Mouse (Mus musculus) hindbrain, embryonic 14.5 days (tissue): ENCODE measurements around the gene Abca12. TPM values are rescaled to one million over a fixed set of nuclear protein-coding genes. Genes with fewer than 3 reads are reported as not detected.

Experiments
- ATAC-seq: fragments of 200-750 bp; cut with Nextera tagmentation; 2 replicates; pipeline ENCODE4 v1.8.0; 2017; ENCODE audit warnings: moderate number of reproducible peaks, mild to moderate bottlenecking, moderate TSS enrichment, moderate library complexity; ENCODE audit not compliant: low FRiP score
- DNase-seq: peaks from one replicate; pipeline ENCODE4 v3.0.0-alpha.2; 2015; ENCODE audit warnings: low spot score
- H3K27ac ChIP-seq: fragments of 300-500 bp; sonication (generic); 2 replicates; pipeline ENCODE4 v1.5.1; 2014; ENCODE audit warnings: mild to moderate bottlenecking, moderate library complexity
- H3K27me3 ChIP-seq: fragments of 300-500 bp; sonication (generic); 2 replicates; pipeline ENCODE4 v1.6.1; 2014; ENCODE audit warnings: mild to moderate bottlenecking, low read length, mixed read lengths; ENCODE audit not compliant: control insufficient read depth, insufficient read depth
- H3K36me3 ChIP-seq: fragments of 300-500 bp; sonication (generic); replicated peaks from 2 replicates; pipeline ENCODE4 v1.6.1; 2014; ENCODE audit not compliant: control insufficient read depth, insufficient read depth
- H3K4me1 ChIP-seq: fragments of 300-500 bp; sonication (generic); replicated peaks from 2 replicates; pipeline ENCODE4 v1.6.1; 2014; ENCODE audit warnings: antibody characterized with exemption, low read length, mixed read lengths; ENCODE audit not compliant: control insufficient read depth, insufficient read depth
- H3K4me2 ChIP-seq: fragments of 300-500 bp; sonication (generic); replicated peaks from 2 replicates; pipeline ENCODE4 v1.6.1; 2014; ENCODE audit warnings: mild to moderate bottlenecking, moderate library complexity
- H3K4me3 ChIP-seq: fragments of 300-500 bp; sonication (generic); replicated peaks from 2 replicates; pipeline ENCODE4 v1.5.1; 2014; ENCODE audit warnings: mild to moderate bottlenecking, low read length
- H3K9ac ChIP-seq: fragments of 300-500 bp; sonication (generic); 2 replicates; pipeline ENCODE4 v1.6.1; 2014
- H3K9me3 ChIP-seq: fragments of 300-500 bp; sonication (generic); 2 replicates; pipeline ENCODE4 v1.6.1; 2016; ENCODE audit warnings: low read length; ENCODE audit not compliant: control insufficient read depth
- WGBS: fragments of 180-500 bp; shearing (Covaris S2); extraction: QIAGEN DNeasy Blood & Tissue Kit; methylation state at CpG from one replicate; pipeline ENCODE4 v1.1.7; 2014; 5-methylcytosine and 5-hydroxymethylcytosine counted together
- polyA plus RNA-seq: library from polyadenylated mRNA; unstranded; fragments of >200 nt; fragmentation: Nextera tagmentation; extraction: Ambion mirVana; gene quantifications from 2 replicates; pipeline ENCODE4 v1.2.1, GENCODE M21; 2014

The Abca12 gene
- 0.04 and 0.08 TPM in 2 replicates for polyA plus RNA-seq

GRCm38 (mm10) chr1:71414810-71415209, at the start of gene Abca12:
Abca12 (minus strand) TSS chr1:71414910.
- Histone ChIP-seq H3K4me1 (no peaks in the 10 kb centered on the region), H3K9ac (no peak within 1 kb of the TSS), H3K4me3 (no peak within 1 kb of the TSS), H3K27me3 (no peaks in the 10 kb centered on the region), H3K9me3 (no peaks in the 10 kb centered on the region), H3K36me3 (no peaks in the 10 kb centered on the region), H3K27ac (no peak within 1 kb of the TSS), H3K4me2 (no peak within 1 kb of the TSS)
- 94% methylated on average over 7 of the region's 7 CpGs for WGBS
- ATAC-seq (no peak), DNase-seq (no peak)

DNA sequence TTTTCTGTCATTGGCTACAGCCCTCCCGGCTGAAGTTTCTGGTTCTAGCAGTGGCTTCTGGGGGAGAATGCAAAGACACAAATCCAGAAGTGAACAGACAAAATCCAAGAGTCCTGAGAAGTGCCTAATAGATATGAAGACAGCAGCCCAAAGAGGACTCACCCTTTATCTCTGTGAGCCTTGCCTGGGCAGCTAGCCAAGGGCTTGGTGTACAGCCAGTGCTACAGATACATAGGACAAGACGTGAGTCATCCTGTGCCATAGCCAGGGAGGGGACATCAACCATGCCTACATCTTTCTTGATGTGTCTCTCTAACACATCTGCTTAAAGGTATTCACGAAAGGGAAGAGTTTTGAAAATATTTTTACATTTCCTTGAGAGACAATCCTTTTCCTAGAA, 43.3 kb upstream of the Abca12 start:
- DNase-seq, result no peak
- H3K27me3 ChIP-seq, result no peaks in the 10 kb centered on the region

DNA sequence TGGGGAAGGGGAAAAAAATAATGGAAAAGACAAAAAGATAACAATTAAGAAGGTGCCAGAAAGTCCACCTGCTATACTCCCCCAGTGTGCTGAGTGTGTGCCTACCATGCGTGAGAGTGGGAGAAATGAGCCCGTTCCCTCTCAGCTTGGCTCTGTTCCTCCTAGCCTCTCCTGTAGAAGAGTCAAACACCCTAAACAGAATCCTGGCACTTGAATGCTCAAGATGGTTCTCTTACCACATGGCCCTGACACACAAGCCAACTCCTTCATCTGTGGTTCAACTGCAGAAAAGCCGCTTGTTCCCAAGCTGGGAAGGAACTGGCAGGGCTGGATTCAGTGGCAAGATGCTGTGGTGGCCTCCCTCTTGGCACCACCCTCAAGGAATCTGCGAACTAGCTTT, 32.7 kb upstream of the Abca12 start:
- ATAC-seq (no peak), DNase-seq (no peak)
- Histone ChIP-seq H3K4me3 (no peak overlapping the region), H3K4me1 (no peaks in the 10 kb centered on the region), H3K27me3 (no peaks in the 10 kb centered on the region), H3K36me3 (no peaks in the 10 kb centered on the region), H3K27ac (no peak overlapping the region), H3K9ac (no peak overlapping the region), H3K4me2 (no peak overlapping the region), H3K9me3 (no peaks in the 10 kb centered on the region)
- 91% methylated on average over 4 of the region's 4 CpGs for WGBS

More for the DNA sequence above, 43.3 kb upstream of the Abca12 start:
- no peak overlapping the region for H3K4me3 ChIP-seq
- H3K36me3 ChIP-seq, result no peaks in the 10 kb centered on the region
- H3K27ac ChIP-seq, result no peak overlapping the region
- no peaks in the 10 kb centered on the region for H3K9me3 ChIP-seq
- no peak overlapping the region for H3K4me2 ChIP-seq
- H3K9ac ChIP-seq, result no peak overlapping the region
- H3K4me1 ChIP-seq, result no peaks in the 10 kb centered on the region
- ATAC-seq, result no peak
- WGBS, result 88% methylated on average over 3 of the region's 3 CpGs

DNA sequence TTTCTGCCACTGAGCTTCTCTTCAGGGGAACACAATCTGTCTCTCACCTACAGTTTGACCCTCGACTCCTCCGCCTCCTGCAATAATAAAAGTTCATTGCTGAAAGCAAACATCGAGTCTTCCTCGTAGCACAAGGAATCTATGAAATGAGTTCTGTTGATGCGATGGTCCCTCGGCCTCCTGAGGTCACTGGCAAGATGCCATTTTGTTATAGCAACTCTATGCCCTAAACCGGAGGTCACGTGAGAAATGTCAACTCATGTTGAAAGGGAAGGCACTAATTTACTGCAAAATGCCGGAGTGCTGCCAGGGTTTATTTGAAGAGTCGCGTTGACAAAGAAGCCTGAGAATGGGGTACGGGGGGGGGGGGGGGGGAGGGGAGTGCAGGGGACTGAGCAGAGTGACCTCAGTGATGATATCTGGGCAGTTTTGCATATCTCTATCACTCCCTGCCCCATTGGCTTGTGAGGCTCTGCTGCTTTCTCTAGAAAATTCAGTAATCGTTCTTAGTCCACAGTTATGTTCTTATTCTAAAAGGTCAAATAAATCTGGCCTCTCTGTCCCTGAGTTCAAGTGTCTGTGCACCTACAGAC, 7.1 kb upstream of the Abca12 start:
- no peaks in the 10 kb centered on the region for H3K4me1 ChIP-seq

GRCm38 (mm10) chr1:71418467-71418866, 3.8 kb upstream of the Abca12 start:
- H3K4me3 ChIP-seq, result no peak overlapping the region
- 88% methylated on average over 5 of the region's 5 CpGs for WGBS
- no peak overlapping the region for H3K4me2 ChIP-seq
- DNase-seq, result no peak
- no peaks in the 10 kb centered on the region for H3K36me3 ChIP-seq
- no peaks in the 10 kb centered on the region for H3K4me1 ChIP-seq
- ATAC-seq, result no peak
- no peak overlapping the region for H3K9ac ChIP-seq
- no peak overlapping the region for H3K27ac ChIP-seq
- no peaks in the 10 kb centered on the region for H3K9me3 ChIP-seq
- no peaks in the 10 kb centered on the region for H3K27me3 ChIP-seq

More for the DNA sequence above, 7.1 kb upstream of the Abca12 start:
- Histone ChIP-seq H3K9me3 (no peaks in the 10 kb centered on the region), H3K4me2 (no peak overlapping the region), H3K4me3 (no peak overlapping the region), H3K27ac (no peak overlapping the region), H3K36me3 (no peaks in the 10 kb centered on the region), H3K27me3 (no peaks in the 10 kb centered on the region), H3K9ac (no peak overlapping the region)
- ATAC-seq (no peak), DNase-seq (no peak)
- WGBS, result 63% methylated on average over 13 of the region's 13 CpGs

- DNase-seq (no peak), ATAC-seq (no peak)
- Histone ChIP-seq H3K27ac (no peak overlapping the region), H3K9me3 (no peaks in the 10 kb centered on the region), H3K4me2 (no peak overlapping the region), H3K9ac (no peak overlapping the region), H3K4me3 (no peak overlapping the region), H3K4me1 (no peaks in the 10 kb centered on the region), H3K36me3 (no peaks in the 10 kb centered on the region), H3K27me3 (no peaks in the 10 kb centered on the region)
- 66% methylated on average over 5 of the region's 5 CpGs for WGBS
Observed at GRCm38 (mm10) chr1:71417951-71418350, 3.2 kb upstream of the Abca12 start.

GRCm38 (mm10) chr1:71414084-71414483, 626 bp downstream of the Abca12 start:
- no peaks in the 10 kb centered on the region for H3K9me3 ChIP-seq
- DNase-seq (no peak), ATAC-seq (no peak)
- H3K36me3 ChIP-seq, result no peaks in the 10 kb centered on the region
- no peak overlapping the region for H3K27ac ChIP-seq
- 88% methylated on average over 5 of the region's 6 CpGs for WGBS
- H3K4me1 ChIP-seq, result no peaks in the 10 kb centered on the region
- H3K4me2 ChIP-seq, result no peak overlapping the region
- H3K9ac ChIP-seq, result no peak overlapping the region
- H3K27me3 ChIP-seq, result no peaks in the 10 kb centered on the region
- H3K4me3 ChIP-seq, result no peak overlapping the region

- no peak overlapping the region for H3K4me3 ChIP-seq
- H3K4me1 ChIP-seq, result no peaks in the 10 kb centered on the region
- H3K4me2 ChIP-seq, result no peak overlapping the region
- H3K27ac ChIP-seq, result no peak overlapping the region
- DNase-seq (no peak), ATAC-seq (no peak)
- H3K27me3 ChIP-seq, result no peaks in the 10 kb centered on the region
- H3K9me3 ChIP-seq, result no peaks in the 10 kb centered on the region
- H3K36me3 ChIP-seq, result no peaks in the 10 kb centered on the region
- no peak overlapping the region for H3K9ac ChIP-seq
- 93% methylated on average over 11 of the region's 11 CpGs for WGBS
Observed at GRCm38 (mm10) chr1:71413114-71413513, 1.6 kb downstream of the Abca12 start.

DNA sequence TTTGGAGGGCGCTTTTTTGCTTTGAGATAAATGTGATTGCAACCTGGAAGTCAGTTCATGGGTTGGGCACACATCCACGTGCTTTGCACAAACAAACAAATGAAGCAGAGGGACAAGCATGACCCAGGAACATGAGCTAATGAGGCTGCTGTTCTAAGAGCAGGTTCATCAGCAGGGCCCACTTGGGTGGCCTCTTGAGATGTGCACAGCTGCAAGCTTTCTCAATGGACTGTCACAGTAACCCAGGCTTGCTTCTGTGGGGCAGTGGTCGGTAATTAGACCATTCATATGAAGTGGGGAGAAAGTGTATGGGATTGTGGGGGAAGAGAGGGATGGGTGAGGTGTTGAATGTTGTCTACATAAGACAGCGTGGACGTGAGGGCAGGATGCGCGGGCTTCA, 7.0 kb downstream of the Abca12 start:
- no peak for DNase-seq
- Histone ChIP-seq H3K4me2 (no peak overlapping the region), H3K9me3 (no peaks in the 10 kb centered on the region), H3K27ac (no peak overlapping the region), H3K4me1 (no peaks in the 10 kb centered on the region), H3K36me3 (no peaks in the 10 kb centered on the region), H3K4me3 (no peak overlapping the region), H3K9ac (no peak overlapping the region), H3K27me3 (no peaks in the 10 kb centered on the region)
- WGBS, result 78% methylated on average over 7 of the region's 7 CpGs
- ATAC-seq, result no peak

- ATAC-seq (no peak), DNase-seq (no peak)
- Histone ChIP-seq H3K9me3 (no peaks in the 10 kb centered on the region), H3K27me3 (no peaks in the 10 kb centered on the region), H3K4me3 (no peak overlapping the region), H3K9ac (no peak overlapping the region), H3K4me1 (no peaks in the 10 kb centered on the region), H3K36me3 (no peaks in the 10 kb centered on the region), H3K4me2 (no peak overlapping the region), H3K27ac (no peak overlapping the region)
- 83% methylated on average over 3 of the region's 3 CpGs for WGBS
Observed at GRCm38 (mm10) chr1:71397635-71398034, 17.1 kb downstream of the Abca12 start.
